ENCODE assay signal across 10 mouse cellular contexts in the genomic region with DNA sequence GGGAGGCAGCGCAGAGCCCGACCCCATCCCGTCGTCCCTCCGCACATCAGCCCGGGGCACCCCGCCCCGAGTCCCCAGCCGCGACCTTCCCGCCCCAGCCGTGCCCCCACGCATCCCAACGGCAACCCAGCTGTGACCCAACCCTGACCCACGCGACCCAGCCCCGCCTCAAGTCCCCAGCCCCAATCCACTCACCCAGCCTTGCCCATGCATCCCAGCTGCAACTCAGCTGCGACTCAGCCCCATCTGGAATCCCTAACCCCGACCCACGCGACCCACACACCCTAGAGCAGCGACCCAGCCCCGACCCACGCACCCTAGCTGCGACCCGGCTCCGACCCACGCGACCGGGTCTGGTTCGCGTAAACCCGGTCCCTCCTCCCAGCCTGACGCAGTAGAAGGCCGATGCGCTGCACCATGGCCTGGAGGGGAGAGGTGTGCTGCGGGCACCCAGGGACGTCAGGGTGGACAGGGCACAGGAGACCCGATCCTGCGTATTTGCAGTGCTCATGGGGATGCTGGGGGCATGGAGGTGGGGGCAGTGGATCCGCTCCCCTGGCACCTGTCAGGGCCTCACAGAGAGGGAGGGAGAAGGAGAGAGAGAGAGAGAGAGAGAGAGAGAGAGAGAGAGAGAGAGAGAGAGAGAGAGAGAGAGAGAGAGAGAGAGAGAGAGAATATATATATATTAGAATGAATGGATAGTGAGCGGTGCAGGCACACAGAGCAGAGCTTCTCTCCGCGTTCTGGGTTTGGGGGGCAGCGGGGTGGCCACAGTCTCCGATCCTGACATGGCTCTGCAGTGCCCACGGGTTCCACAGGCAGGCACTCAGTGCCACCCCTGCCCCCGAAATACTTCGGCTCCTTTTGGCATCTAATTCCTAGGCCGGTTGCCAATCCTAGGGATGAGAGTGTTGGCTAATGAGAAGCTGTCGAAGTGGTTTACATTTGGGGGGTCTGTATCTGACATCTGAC. TPM values are rescaled to one million over a fixed set of nuclear protein-coding genes. Genes with fewer than 3 reads are reported as not detected.
DNase-seq lines count a peak whose midpoint lies in the region; ATAC-seq and TF ChIP-seq lines count a peak whose summit lies in the region.
"Had no signal": no experiment of that assay in that cellular context is flagged by ENCODE, and none has a peak within 500 bp of the region (broad histone marks: within the 10 kb centered on the region; RNA-seq: fewer than 3 reads in every experiment).

No protein-coding gene starts in this region.

- no peaks in the 10 kb centered on the region for H3K36me3 ChIP-seq in heart, embryonic 13.5 days
- H3K36me3 ChIP-seq in hindbrain, embryonic 15.5 days: no peaks in the 10 kb centered on the region
- H3K36me3 ChIP-seq in midbrain, embryonic 14.5 days (ENCODE audit: control insufficient read depth, insufficient read depth, low read length): no peaks in the 10 kb centered on the region

- DNase-seq in heart, postnatal 25 days (ENCODE audit: low spot score): no peak
- peak; percentile 50 for DNase-seq in brain, embryonic 14.5 days (ENCODE audit: low read depth)
- no peak for DNase-seq in midbrain, embryonic 14.5 days
- no peak for DNase-seq in ovary, postnatal 36 days (ENCODE audit: low spot score)
- no peak for DNase-seq in thymus, postnatal 10 days (ENCODE audit: low spot score in 2 of 2)
- no peak for DNase-seq in c-Kit-positive CD71-positive TER-119-positive erythroid progenitor cells, embryonic 14.5 days (ENCODE audit: low spot score)
- DNase-seq: cerebellum, adult 11 months; spleen, adult 18-20 months had no signal

- TF ChIP-seq POLR2A in brain, embryonic 14.5 days (IDR thresholded peaks at IDR 0.05; ENCODE audit: borderline replicate concordance, extremely low read depth, insufficient read depth, insufficient read length, poor library complexity, severe bottlenecking): no peak

- WGBS in heart, embryonic 13.5 days: 2% methylated on average over 50 of the region's 51 CpGs
- WGBS in hindbrain, embryonic 15.5 days: 3% methylated on average over 51 of the region's 51 CpGs
- WGBS in midbrain, embryonic 14.5 days: 4% methylated on average over 51 of the region's 51 CpGs

- H3K27me3 ChIP-seq in heart, embryonic 13.5 days (replicated peaks): peaks cover 100% of the 10 kb centered on the region
- peaks cover 85% of the 10 kb centered on the region for H3K27me3 ChIP-seq in hindbrain, embryonic 15.5 days
- H3K27me3 ChIP-seq in midbrain, embryonic 14.5 days (ENCODE audit: control insufficient read depth, insufficient read depth, low read length): peaks cover 64% of the 10 kb centered on the region

- H3K4me3 ChIP-seq in heart, embryonic 13.5 days: peak overlapping the region; percentile 54
- peak overlapping the region; percentile 35 for H3K4me3 ChIP-seq in hindbrain, embryonic 15.5 days
- peak overlapping the region; percentile 32 for H3K4me3 ChIP-seq in midbrain, embryonic 14.5 days (replicated peaks; ENCODE audit: low read depth, low read length)

- H3K9ac ChIP-seq in heart, embryonic 13.5 days: peak overlapping the region; percentile 70
- no peak overlapping the region for H3K9ac ChIP-seq in hindbrain, embryonic 15.5 days
- H3K9ac ChIP-seq in midbrain, embryonic 14.5 days (replicated peaks; ENCODE audit: low read length): peak overlapping the region; percentile 36; the same call in 1 of the 2 replicates

- no peak overlapping the region for H3K27ac ChIP-seq in heart, embryonic 13.5 days (replicated peaks)
- no peak overlapping the region for H3K27ac ChIP-seq in hindbrain, embryonic 15.5 days (replicated peaks)
- H3K27ac ChIP-seq in midbrain, embryonic 14.5 days (replicated peaks; ENCODE audit: low read depth, low read length): no peak overlapping the region

- intact Hi-C loops in heart, postnatal 25 days (cut with DNase I): no loop called here

- no peaks in the 10 kb centered on the region for H3K9me3 ChIP-seq in heart, embryonic 13.5 days
- H3K9me3 ChIP-seq in hindbrain, embryonic 15.5 days: no peaks in the 10 kb centered on the region
- no peaks in the 10 kb centered on the region for H3K9me3 ChIP-seq in midbrain, embryonic 14.5 days (ENCODE audit: control insufficient read depth, low read length)

- H3K4me2 ChIP-seq in heart, embryonic 13.5 days: peak overlapping the region; percentile 72
- peak overlapping the region; percentile 58 for H3K4me2 ChIP-seq in hindbrain, embryonic 15.5 days
- peak overlapping the region; percentile 56 for H3K4me2 ChIP-seq in midbrain, embryonic 14.5 days (ENCODE audit: low read length)

- no peak for ATAC-seq in heart, embryonic 13.5 days (ENCODE audit: extremely low read depth, insufficient number of reproducible peaks, low FRiP score, low TSS enrichment)
- peak; percentile 21; the same call in 1 of the 2 replicates for ATAC-seq in hindbrain, embryonic 15.5 days (ENCODE audit: low FRiP score, low read depth)
- ATAC-seq in midbrain, embryonic 14.5 days (ENCODE audit: low FRiP score, low TSS enrichment): no peak

- peaks cover 43% of the 10 kb centered on the region for H3K4me1 ChIP-seq in heart, embryonic 13.5 days
- peaks cover 36% of the 10 kb centered on the region for H3K4me1 ChIP-seq in hindbrain, embryonic 15.5 days (replicated peaks)
- H3K4me1 ChIP-seq in midbrain, embryonic 14.5 days (ENCODE audit: control insufficient read depth, insufficient read depth, low read length): peaks cover 14% of the 10 kb centered on the region; the same call in 1 of the 2 replicates

- no peak for TF ChIP-seq CTCF in brain, embryonic 14.5 days (IDR thresholded peaks at IDR 0.05; ENCODE audit: borderline replicate concordance, extremely low read depth, insufficient read depth, insufficient read length)

RNA-seq across cellular contexts. Expression of a gene that starts 0.8 kb away (rescaled TPM):
- 7.3 and 9.1 TPM in 2 replicates for polyA plus RNA-seq in heart, embryonic 13.5 days (2015; fragmentation: Nextera tagmentation; extraction: Ambion mirVana)
- 1 to 10 TPM; 3.1 to 3.6 TPM for total RNA-seq in heart, postnatal 25 days (2021)
- 5.1 and 6.3 TPM in 2 replicates for polyA plus RNA-seq in brain, embryonic 14.5 days (2012; rRNA removed)
- polyA plus RNA-seq in hindbrain, embryonic 15.5 days (2015; fragmentation: Nextera tagmentation; extraction: Ambion mirVana): 2.0 and 3.4 TPM in 2 replicates
- 1.7 and 3.2 TPM in 2 replicates for polyA plus RNA-seq in midbrain, embryonic 14.5 days (2014; fragmentation: Nextera tagmentation; extraction: Ambion mirVana)

RNA-seq across cellular contexts. Expression of a gene that starts 29.4 kb away (rescaled TPM):
- polyA plus RNA-seq in heart, embryonic 13.5 days (2015; fragmentation: Nextera tagmentation; extraction: Ambion mirVana): 54.8 and 56.4 TPM in 2 replicates
- 10 to 100 TPM; 25.9 to 27.0 TPM for total RNA-seq in heart, postnatal 25 days (2021)
- polyA plus RNA-seq in brain, embryonic 14.5 days (2012; rRNA removed): 95.4 and 95.6 TPM in 2 replicates
- polyA plus RNA-seq in hindbrain, embryonic 15.5 days (2015; fragmentation: Nextera tagmentation; extraction: Ambion mirVana): 85.8 and 92.7 TPM in 2 replicates
- 67.3 and 88.9 TPM in 2 replicates for polyA plus RNA-seq in midbrain, embryonic 14.5 days (2014; fragmentation: Nextera tagmentation; extraction: Ambion mirVana)

RNA-seq across cellular contexts. Expression of a gene that starts 47.9 kb away (rescaled TPM):
- polyA plus RNA-seq in heart, embryonic 13.5 days (2015; fragmentation: Nextera tagmentation; extraction: Ambion mirVana): 111 and 113 TPM in 2 replicates
- 1 to 10 TPM in 1 of 2 experiments, under 1 TPM in 1; 0.88 to 1.4 TPM for total RNA-seq in heart, postnatal 25 days (2021)
- polyA plus RNA-seq in brain, embryonic 14.5 days (2012; rRNA removed): 29.5 and 34.1 TPM in 2 replicates
- 37.1 and 40.7 TPM in 2 replicates for polyA plus RNA-seq in hindbrain, embryonic 15.5 days (2015; fragmentation: Nextera tagmentation; extraction: Ambion mirVana)
- polyA plus RNA-seq in midbrain, embryonic 14.5 days (2014; fragmentation: Nextera tagmentation; extraction: Ambion mirVana): 22.8 and 34.7 TPM in 2 replicates

RNA-seq across cellular contexts. Expression of a gene that starts 50.2 kb away (rescaled TPM):
- 10.0 and 10.5 TPM in 2 replicates for polyA plus RNA-seq in heart, embryonic 13.5 days (2015; fragmentation: Nextera tagmentation; extraction: Ambion mirVana)
- 1 to 10 TPM; 7.4 to 7.9 TPM for total RNA-seq in heart, postnatal 25 days (2021)
- polyA plus RNA-seq in brain, embryonic 14.5 days (2012; rRNA removed): 18.3 and 22.3 TPM in 2 replicates
- polyA plus RNA-seq in hindbrain, embryonic 15.5 days (2015; fragmentation: Nextera tagmentation; extraction: Ambion mirVana): 13.1 and 15.1 TPM in 2 replicates
- 4.9 and 5.6 TPM in 2 replicates for polyA plus RNA-seq in midbrain, embryonic 14.5 days (2014; fragmentation: Nextera tagmentation; extraction: Ambion mirVana)
